Mouse (Mus musculus): ENCODE data around the gene Psd. TPM values are rescaled to one million over a fixed set of nuclear protein-coding genes. Genes with fewer than 3 reads are reported as not detected.

Gene Psd
- total RNA-seq, 2 experiments from 2014 or later: 761 to 778 TPM

- TF ChIP-seq CTCF (conservative IDR thresholded peaks at IDR 0.05): no peak
- DNase-seq (ENCODE audit: low spot score in 2 of 2): peak in 1 of 2 experiments; percentile 7
- 0 out of 2 replicates have a peak overlapping the region, but pooled peaks have one; percentile 70 for H3K27ac ChIP-seq
- no peak overlapping the region; the same call in 1 of the 2 replicates for H3K4me3 ChIP-seq
Observed at GRCm38 (mm10) chr19:46306268-46306610, 20.7 kb downstream of the Psd start.

DNA sequence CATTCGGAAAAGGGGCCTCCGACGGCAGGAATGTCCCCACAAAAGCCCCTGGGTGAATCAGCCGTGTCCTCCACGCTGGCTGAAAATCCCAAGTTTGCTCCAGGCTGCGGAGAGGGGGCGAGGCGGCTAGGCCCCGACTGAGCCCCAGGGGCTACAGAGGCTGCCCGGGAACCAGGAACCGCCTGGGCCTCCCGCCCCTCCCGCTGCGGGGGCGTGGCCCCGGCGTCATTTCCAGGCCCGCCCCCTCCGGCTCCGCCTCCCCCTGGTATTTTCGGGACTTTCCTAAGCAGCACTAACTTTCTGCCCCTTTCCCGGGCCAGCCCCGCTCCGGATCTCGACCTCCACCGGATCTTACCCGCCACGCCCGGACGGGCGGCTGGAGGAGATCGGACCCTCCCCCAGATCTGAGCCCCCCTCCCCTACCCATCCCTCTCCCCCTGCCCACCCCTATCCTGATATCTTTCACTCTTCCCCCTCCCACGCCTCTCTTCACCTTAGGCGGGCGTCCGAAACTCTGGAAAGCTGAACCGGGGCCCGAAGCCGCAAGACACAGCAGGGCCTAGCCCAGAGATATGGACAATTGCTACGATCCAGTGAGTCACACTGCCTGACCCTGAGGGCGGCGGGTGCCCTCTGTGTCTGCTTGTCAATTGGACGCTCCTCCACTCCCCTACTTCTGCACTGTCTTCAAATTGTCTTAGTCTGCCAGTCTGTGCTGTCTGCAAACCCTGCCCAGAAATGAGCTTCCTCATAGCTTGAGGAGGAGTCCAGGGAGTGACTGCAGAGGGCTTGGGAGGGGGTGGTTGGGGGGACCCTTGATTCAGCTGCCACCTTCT, 21.3 kb downstream of the Psd start:
- no peak for TF ChIP-seq CTCF (conservative IDR thresholded peaks at IDR 0.05)
- Histone ChIP-seq H3K27ac (peak overlapping the region; percentile 70; the same call in 1 of the 2 replicates), H3K4me3 (peak overlapping the region; percentile 79)
- peak in 1 of 2 experiments; percentile 81 for DNase-seq (ENCODE audit: low spot score in 2 of 2)

GRCm38 (mm10) chr19:46304908-46305333, 22.0 kb downstream of the Psd start:
- peak in 1 of 2 experiments; percentile 10 for DNase-seq (ENCODE audit: low spot score in 2 of 2)
- Histone ChIP-seq H3K4me3 (peak overlapping the region; percentile 79), H3K27ac (peak overlapping the region; percentile 70; the same call in 1 of the 2 replicates)
- TF ChIP-seq CTCF (conservative IDR thresholded peaks at IDR 0.05): no peak

DNA sequence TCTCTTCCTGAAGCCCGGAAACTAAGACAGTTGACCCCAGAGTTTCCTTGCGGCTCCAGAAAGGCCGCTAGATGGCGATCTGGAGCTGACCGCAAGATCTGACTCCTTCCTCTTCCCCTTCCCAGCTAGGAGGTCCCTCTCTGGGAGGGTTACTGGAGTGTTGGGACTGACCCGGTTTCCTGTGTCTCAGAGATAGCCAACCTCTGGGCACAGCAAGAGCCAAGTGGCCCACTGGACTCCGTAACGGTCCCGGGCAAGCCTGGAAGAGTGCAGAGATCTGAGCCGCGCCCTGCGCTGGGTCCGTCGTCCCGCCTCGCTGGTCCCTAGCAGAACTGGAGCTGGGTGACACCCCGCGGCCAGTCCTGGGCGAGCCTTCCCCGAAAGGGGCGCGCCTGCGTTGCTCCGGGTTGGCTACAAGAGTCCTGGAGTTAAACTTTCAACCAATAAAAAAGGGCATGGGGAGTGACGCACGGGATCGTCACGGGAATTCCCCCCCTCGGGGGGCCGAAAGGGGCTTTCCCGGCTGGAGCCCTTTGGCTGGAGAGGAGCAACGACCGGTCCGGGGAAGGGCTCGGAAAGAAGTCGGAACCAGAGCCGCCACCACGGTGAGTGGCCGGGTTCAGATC, 22.6 kb downstream of the Psd start, which contains the start of gene Nfkb2:
Nfkb2 (plus strand) TSS at position 105 of the 626 bp plus-strand sequence.
- H3K27ac ChIP-seq: peak within 1 kb of the TSS; percentile 70; the same call in 1 of the 2 replicates
- DNase-seq (ENCODE audit: low spot score in 2 of 2): peak; percentile 75 to 83
- peak within 1 kb of the TSS; percentile 79 for H3K4me3 ChIP-seq
- peak; percentile 96 for TF ChIP-seq CTCF (conservative IDR thresholded peaks at IDR 0.05)

GRCm38 (mm10) chr19:46303251-46304215, 23.4 kb downstream of the Psd start:
- Histone ChIP-seq H3K4me3 (peak overlapping the region; percentile 79), H3K27ac (peak overlapping the region; percentile 70; the same call in 1 of the 2 replicates)
- TF ChIP-seq CTCF (conservative IDR thresholded peaks at IDR 0.05): no peak
- DNase-seq (ENCODE audit: low spot score in 2 of 2): peak in 1 of 2 experiments; percentile 8

DNA sequence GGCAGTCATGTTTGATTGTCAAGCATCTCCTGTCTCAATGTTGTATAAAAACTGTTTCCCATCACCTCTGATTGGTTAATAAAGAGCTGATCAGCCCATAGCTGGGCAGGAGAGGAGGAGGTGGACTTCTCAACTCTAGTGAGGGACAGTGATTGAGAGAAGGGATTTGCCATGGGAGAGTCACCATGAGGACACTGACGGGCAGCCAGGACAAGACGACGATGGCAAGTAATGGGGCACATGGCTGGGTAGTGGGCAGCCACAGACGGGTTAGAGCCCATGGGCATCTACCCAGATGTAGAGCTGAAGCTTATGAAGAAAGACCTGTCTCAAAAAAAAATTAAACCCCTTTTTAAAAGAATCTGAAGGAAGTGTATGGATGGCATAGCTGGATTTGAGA, 24.4 kb downstream of the Psd start:
- H3K27ac ChIP-seq: no peak overlapping the region
- no peak for TF ChIP-seq CTCF (conservative IDR thresholded peaks at IDR 0.05)
- peak in 1 of 2 experiments; percentile 5 for DNase-seq (ENCODE audit: low spot score in 2 of 2)
- no peak overlapping the region for H3K4me3 ChIP-seq

DNA sequence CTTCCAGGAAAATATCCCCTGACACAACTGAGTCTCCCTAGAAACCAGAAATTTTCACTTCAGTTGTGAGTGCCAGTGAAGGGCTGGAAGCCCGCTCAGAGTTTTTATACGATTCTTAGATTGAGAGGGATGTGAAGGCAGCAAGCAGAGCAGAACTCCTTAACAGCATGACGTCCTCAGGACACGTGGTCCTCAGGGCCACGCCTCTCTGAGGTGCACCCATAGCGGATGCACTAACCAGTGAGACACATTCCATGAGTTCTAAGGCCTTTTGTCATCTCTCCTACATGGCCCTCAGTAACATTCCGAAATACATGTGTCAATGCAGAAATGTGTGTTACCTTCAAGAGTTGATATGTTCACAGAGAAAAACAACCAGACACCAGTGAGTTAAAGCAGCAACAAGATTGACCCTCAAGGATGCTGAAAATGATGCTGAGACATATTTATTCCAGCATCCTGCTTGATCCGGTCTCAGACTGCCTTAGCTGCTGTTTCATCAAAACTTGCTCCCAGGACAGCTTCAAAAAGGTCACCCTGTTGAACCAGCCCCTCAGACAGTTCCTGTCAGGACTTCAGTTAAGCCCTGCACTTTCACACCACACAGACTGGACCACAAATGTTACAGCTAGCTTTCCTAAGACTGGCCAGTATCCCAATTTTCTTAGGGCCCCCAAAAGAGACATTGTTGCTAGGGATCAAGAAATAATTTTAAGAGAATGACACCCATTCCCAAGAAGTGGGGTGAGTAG, 26.5 kb downstream of the Psd start:
- Histone ChIP-seq H3K4me3 (no peak overlapping the region), H3K27ac (no peak overlapping the region)
- DNase-seq (ENCODE audit: low spot score in 2 of 2): peak in 1 of 2 experiments; percentile 6
- TF ChIP-seq CTCF (conservative IDR thresholded peaks at IDR 0.05): no peak

DNA sequence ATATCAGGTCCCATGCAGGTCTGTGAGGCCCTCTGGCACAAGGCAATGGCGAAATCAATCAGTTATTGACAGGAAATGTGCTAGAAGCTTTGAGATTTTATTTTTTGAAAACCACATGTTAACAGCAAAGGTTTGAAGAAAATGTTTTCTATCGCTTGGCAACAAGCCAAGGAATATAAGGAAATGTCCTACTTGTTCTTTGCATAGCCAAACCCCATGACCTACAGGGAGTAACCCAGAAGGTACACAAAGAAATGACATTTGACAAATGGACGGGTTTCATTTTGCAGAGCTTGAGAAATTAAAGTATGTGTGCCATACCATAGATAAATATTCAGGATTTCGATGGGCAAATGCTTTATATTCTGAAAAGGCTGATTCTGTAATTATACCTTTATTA, 30.0 kb downstream of the Psd start:
- DNase-seq (ENCODE audit: low spot score in 2 of 2): no peak
- Histone ChIP-seq H3K4me3 (no peak overlapping the region), H3K27ac (no peak overlapping the region)
- TF ChIP-seq CTCF (conservative IDR thresholded peaks at IDR 0.05): no peak

DNA sequence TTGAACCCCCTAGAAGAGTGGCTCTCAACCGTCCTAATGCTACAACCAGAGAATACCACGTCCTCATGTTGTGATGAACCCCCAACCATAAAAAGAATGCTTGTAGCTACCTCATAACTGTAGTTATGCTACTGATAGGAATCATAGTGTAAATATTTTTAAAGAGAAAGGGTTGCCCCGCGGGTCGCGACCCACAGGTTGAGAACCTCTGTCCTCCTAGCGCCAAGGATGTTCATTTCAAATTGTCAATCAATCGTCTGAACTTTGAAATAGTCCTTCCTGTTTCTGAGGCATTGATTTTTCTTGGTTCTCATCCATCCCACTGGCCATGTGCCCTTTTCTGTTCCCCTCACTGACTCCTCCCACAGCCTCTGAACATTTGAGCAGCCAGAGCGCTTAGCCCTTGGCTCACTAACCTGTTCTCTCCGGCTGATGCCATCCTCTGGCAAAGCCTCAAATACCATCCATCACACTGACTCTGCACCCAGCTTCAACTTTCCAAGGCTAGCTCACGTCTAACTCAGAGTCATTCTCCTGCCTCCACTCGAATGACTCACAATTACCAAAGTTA, 36.3 kb downstream of the Psd start:
- DNase-seq (ENCODE audit: low spot score in 2 of 2): no peak
- TF ChIP-seq CTCF (conservative IDR thresholded peaks at IDR 0.05): no peak
- no peak overlapping the region for H3K27ac ChIP-seq
- no peak overlapping the region for H3K4me3 ChIP-seq

- TF ChIP-seq CTCF (conservative IDR thresholded peaks at IDR 0.05): no peak
- DNase-seq (ENCODE audit: low spot score in 2 of 2): no peak
- H3K4me3 ChIP-seq: no peak overlapping the region
- H3K27ac ChIP-seq: no peak overlapping the region
Observed at GRCm38 (mm10) chr19:46287566-46287965, 39.4 kb downstream of the Psd start.

GRCm38 (mm10) chr19:46286926-46287325, 40.0 kb downstream of the Psd start:
- no peak overlapping the region for H3K27ac ChIP-seq
- DNase-seq (ENCODE audit: low spot score in 2 of 2): no peak
- TF ChIP-seq CTCF (conservative IDR thresholded peaks at IDR 0.05): no peak
- no peak overlapping the region for H3K4me3 ChIP-seq
